Mouse (Mus musculus) MEL (cell line): ENCODE measurements around the gene Abca17.

Source experiments
- BHLHE40 ChIP-seq: IDR thresholded peaks from 2 replicates; pipeline ENCODE4 v1.6.1; 2012; ENCODE audit warnings: low read depth, mild to moderate bottlenecking, inconsistent platforms, low read length, improper control_type of control experiment, borderline replicate concordance
- CHD1 ChIP-seq: IDR thresholded peaks from 2 replicates; pipeline ENCODE4 v1.6.1; 2012; ENCODE audit warnings: low read depth, mild to moderate bottlenecking, inconsistent platforms, low read length, improper control_type of control experiment
- CTCF ChIP-seq, 3 experiments: IDR thresholded peaks in 2 of 3; conservative IDR thresholded peaks in 1 of 3; 2 replicates each; pipeline ENCODE4 v1.5.1; 2011 to 2012; ENCODE audit warnings: low read length in 3 of 3, low read depth in 2 of 3, mild to moderate bottlenecking in 2 of 3, improper control_type of control experiment in 1 of 3, inconsistent platforms in 1 of 3, mixed read lengths in 1 of 3, moderate library complexity in 1 of 3; ENCODE audit not compliant: control insufficient read depth in 1 of 3, insufficient read depth in 1 of 3, poor library complexity in 1 of 3, severe bottlenecking in 1 of 3
- EP300 ChIP-seq, 2 experiments: IDR thresholded peaks; 2 replicates each; pipeline ENCODE4 v1.6.1; 2011; ENCODE audit warnings: improper control_type of control experiment in 2 of 2, low read length in 2 of 2, low read depth in 1 of 2, mild to moderate bottlenecking in 1 of 2
- POLR2A ChIP-seq, 2 experiments: IDR thresholded peaks; 2 replicates each; pipeline ENCODE4 v1.6.1; 2011 to 2012; ENCODE audit warnings: low read length in 2 of 2, mild to moderate bottlenecking in 2 of 2, control low read depth in 1 of 2, improper control_type of control experiment in 1 of 2, low read depth in 1 of 2, moderate library complexity in 1 of 2; ENCODE audit not compliant: control insufficient read depth in 1 of 2, insufficient read depth in 1 of 2, poor library complexity in 1 of 2
- POLR2AphosphoS5 ChIP-seq: IDR thresholded peaks from 2 replicates; pipeline ENCODE4 v1.6.1; 2012; ENCODE audit warnings: low read depth, borderline replicate concordance, mild to moderate bottlenecking, inconsistent platforms, low read length, moderate library complexity, mixed read lengths
- RCOR1 ChIP-seq: IDR thresholded peaks from 2 replicates; pipeline ENCODE4 v1.6.1; 2012; ENCODE audit warnings: low read depth, mild to moderate bottlenecking, inconsistent platforms, low read length, improper control_type of control experiment
- USF2 ChIP-seq, 2 experiments: IDR thresholded peaks; 2 replicates each; pipeline ENCODE4 v1.6.1; 2011 to 2012; ENCODE audit warnings: improper control_type of control experiment in 2 of 2, low read length in 2 of 2, borderline replicate concordance in 1 of 2, inconsistent platforms in 1 of 2, low read depth in 1 of 2, mild to moderate bottlenecking in 1 of 2; ENCODE audit not compliant: insufficient read depth in 1 of 2

DNA sequence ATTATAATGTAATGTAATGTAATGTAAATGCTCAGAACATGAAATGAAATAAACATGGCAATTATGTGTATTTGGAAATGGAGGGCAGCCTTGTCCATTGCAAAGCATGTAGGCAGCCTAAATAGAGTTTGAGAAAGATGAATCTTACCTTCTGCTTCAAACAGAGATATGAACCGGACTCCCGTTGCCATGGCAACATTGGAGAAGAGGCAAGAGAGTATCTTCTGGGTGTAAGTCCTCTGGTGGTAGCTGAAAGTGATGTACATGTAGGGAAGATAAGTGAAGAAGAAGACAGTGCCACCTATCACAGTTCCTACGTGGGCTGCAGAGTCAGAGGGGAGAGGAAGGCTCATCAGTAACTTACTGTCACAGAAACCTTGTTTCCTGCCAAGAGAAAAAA is 30.0 kb downstream of the Abca17 start:
- no peak for TF ChIP-seq CTCF (IDR thresholded peaks at IDR 0.05 in 2 of 3, conservative IDR thresholded peaks at IDR 0.05 in 1 of 3; ENCODE audit: control insufficient read depth in 1 of 3, insufficient read depth in 1 of 3, low read depth in 2 of 3, low read length in 3 of 3, poor library complexity in 1 of 3, severe bottlenecking in 1 of 3)
- no peak for TF ChIP-seq EP300 (IDR thresholded peaks at IDR 0.05; ENCODE audit: low read depth in 1 of 2, low read length in 2 of 2)
- TF ChIP-seq CHD1: no peak
- no peak for TF ChIP-seq BHLHE40
- TF ChIP-seq POLR2AphosphoS5: no peak
- TF ChIP-seq POLR2A (IDR thresholded peaks at IDR 0.05; ENCODE audit: control insufficient read depth in 1 of 2, insufficient read depth in 1 of 2, low read depth in 1 of 2, low read length in 2 of 2, poor library complexity in 1 of 2): no peak
- no peak for TF ChIP-seq USF2 (IDR thresholded peaks at IDR 0.05; ENCODE audit: borderline replicate concordance in 1 of 2, insufficient read depth in 1 of 2, low read depth in 1 of 2, low read length in 2 of 2)
- no peak for TF ChIP-seq RCOR1
